Mouse (Mus musculus): ENCODE data around the gene Krt78.

Gene Krt78

DNA sequence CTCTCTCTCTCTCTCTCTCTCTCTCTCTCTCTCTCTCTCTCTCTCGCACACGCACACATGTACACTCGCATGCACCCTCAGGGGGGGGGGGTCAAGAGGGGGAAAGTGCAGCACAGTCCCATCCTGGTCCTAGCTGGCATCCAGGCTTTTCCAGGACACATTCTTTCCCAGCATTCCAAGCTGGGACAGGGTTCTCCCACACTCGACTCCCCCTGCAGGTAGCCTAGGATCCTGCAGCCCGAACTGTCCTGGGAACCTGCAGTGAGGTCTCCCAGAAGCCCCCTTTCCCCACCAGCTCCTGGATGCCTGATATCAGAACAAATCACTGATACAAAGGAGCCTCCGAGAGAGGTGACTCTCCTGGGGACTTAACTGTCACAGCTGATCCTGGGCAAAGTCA is 16.4 kb upstream of the Krt78 start:
- no peak for DNase-seq

- no peak for DNase-seq
Observed at GRCm38 (mm10) chr15:101966808-101967207, 12.7 kb upstream of the Krt78 start.

- DNase-seq: no peak
Observed at GRCm38 (mm10) chr15:101958891-101959290, 4.8 kb upstream of the Krt78 start.

DNA sequence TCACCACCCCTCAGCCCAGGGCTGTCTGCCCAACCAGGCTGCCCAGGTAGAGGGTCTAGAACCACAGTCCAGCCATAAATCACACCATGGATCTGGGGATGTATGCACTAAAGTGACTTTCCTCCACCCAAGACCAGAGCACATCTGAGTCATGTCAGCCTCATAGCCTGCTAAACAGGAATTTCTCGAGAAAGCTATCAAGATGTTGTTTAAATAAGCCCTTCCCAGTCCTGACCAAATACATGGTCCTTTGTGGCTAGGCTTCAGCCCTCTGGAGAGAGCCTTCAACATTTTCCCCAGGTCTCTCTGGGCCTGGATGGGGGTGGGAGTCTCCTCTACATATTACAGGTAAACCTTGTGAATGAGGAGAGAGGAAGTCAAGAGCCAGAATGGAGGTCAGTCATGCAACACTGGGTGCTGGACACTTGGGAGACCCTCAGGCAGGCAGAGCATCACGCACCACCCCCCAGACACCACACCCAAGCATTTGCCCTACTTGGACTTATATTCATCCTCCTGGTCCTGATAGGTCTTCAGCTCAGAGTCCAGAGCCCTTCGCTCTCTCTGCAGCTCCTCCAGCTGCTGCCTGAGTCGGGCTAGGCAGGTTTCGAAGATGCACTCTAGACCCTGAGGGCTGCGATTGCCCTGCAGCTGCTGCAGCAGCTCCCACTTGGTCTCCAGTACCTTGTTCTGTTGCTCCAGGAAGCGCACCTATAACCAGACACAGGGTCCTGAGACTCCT is 1.2 kb downstream of the Krt78 start:
- DNase-seq: no peak

- no peak for DNase-seq
Observed at GRCm38 (mm10) chr15:101945430-101945829, 8.7 kb downstream of the Krt78 start.

DNA sequence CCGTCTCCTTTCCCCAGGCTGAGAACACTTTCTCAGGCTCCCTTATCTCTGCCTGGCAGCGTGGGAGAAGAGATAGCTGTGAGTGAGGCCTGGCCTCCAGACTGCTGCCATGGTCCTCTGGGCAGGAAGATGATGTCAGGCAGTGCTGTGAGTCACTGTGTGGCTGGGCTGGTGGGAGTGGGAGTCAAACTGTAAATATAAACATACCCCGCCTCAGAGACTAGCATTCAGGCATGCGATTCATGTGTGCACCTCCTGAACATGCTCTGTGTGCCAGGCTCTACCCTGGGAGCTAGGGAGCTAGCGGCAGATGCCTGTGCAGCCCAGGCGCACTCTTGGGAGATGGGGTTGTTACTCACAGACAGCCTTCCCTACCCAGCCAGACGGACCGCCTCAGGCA is 12.1 kb downstream of the Krt78 start:
- peak; percentile 7 for DNase-seq

DNA sequence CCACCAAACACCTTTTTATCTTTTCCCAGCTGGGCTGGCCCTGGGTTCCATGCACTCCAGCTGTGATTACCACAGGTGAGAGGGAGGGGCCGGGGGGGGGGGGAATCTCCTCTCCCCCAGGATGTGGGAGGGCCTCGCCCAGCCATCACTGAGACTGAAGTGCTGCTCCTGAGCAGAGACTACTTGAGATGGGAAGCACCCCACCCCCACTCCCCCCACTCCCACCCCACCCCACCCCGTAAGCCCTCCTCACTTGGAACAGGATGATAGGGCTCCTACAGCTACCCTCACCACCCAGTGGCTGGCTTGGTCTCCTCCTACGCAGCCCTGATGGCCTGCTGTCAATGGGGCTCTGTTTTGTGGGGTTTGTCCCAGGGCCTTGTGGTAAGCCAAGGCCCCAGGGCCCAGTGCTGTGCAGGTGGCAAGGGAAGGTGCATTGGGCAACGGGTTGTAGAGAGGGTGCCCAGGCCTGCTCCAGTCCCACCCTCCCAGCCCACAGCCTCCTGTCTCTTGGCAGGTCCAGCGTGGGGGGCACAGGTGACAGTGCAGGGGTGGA is 13.7 kb downstream of the Krt78 start, which contains the start of gene Krt79:
TSS of gene Krt79 (minus strand) at position 51 of the 556 bp plus-strand sequence.
- DNase-seq: no peak

DNA sequence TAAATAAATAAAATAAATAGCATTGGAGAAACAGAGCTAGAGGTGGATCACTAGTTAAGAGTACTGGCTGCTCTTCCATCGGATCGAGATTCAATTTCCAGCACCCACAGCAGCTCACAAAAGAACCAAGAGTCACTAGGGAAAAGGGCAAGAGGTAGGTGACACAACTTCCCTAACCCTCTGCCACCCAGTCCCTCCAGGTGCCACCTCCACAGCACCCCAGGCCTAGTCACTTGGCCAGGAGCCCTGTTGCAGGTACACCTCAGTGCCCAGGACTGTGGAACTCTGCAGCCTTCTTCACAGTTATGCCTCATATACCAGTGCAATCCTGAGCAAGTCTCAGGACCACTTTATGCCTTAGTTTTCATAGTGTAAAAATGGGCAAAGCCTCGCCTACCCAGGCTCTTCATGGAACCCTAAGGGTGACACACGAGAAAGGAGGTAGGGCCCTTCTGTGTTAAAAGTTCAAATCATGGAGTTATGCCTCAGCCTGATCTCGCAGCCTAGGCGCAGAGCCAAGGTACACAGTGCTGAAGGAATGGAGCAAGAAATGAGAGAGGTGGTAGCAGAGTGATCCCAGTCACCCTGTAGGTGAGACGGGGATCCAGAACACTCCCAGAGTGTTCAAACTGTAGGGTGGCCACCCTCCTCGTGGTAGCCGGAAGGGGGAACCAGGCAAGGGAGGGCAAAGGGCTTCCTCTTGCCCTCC is 15.3 kb downstream of the Krt78 start:
- DNase-seq: no peak

DNA sequence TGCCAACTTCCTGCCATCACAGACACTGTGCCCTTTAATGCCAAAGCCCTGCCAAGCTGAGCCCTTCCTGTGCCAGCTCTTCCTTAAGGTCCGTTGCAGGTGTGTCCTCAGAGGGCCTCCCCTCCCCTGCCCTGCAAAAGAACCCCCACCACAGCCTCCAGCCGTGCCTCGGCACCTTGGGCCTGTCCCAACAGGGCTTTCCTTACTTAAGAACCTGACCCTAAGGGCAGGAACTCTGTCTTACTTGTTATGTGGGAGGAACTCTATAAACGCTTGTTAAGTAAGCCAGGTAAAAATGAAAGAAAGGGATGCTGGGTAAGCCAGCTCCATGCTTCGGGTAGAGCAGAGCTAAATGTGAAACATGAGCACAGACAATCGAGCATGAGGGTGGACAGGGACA is 21.1 kb downstream of the Krt78 start:
- no peak for DNase-seq

DNA sequence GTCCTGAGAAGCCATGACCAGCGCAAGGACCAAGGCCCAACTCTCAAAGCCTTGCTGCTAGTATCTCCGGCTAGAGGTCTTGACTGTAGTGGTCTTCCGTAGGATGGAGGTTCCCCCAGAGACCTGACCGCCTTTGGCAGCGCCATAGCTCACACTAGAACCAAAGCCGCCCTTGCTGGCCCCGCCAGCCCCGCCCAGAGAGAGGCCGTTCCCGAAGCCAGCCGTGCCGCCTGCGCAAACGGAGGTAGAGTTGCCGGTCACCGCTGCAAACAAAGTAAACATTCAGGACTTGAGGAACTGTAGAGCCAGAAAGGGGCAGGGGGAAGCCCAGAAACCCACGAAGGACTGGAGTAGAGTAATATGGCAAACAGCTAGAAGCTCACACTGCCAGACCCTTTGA is 24.4 kb downstream of the Krt78 start:
- DNase-seq: no peak

GRCm38 (mm10) chr15:101929087-101929486 is 25.0 kb downstream of the Krt78 start:
- no peak for DNase-seq

GRCm38 (mm10) chr15:101927340-101928080 is 26.6 kb downstream of the Krt78 start:
- DNase-seq: no peak

DNA sequence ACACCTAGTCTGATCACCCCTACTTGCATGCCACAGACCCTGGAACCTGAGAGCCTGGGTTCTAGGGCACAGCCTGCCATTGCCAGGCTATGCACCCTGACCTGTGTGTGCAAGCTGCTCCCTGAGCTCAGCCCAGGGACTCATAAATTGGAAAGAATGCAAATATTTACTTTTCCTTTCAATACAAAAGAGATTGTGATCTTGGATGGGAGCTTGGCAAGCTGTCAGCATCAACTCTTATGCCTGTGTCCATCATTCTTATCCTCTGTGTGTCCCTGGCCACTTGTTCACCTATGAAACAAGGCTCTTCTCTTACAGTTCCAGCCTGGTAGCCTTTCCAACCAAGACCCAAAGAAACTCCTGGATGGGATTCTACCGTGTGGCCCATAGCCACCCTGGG is 29.0 kb downstream of the Krt78 start:
- DNase-seq: no peak

DNA sequence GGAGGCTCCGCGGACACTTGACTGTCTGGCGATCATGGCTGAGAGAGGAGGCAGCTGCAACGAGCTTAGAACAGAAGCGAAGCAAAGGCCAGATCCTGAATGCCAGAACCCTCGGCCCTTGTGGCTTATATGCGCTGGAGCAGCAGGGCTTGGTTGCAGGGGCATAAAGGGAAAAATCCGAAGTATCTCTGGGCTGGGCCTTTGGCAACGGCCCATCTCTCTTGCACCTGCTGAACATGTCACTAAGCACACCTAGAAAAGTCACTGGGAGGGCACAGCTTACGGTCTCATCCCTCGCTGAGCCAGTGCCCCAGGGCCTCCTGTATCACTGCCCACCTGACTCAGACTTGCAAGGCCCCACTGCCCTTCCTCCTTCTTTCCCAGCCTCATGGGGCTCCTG is 29.5 kb downstream of the Krt78 start, which contains the start of gene Krt4:
TSS of gene Krt4 (minus strand) at position 101 of the 400 bp plus-strand sequence.
- DNase-seq: no peak

DNA sequence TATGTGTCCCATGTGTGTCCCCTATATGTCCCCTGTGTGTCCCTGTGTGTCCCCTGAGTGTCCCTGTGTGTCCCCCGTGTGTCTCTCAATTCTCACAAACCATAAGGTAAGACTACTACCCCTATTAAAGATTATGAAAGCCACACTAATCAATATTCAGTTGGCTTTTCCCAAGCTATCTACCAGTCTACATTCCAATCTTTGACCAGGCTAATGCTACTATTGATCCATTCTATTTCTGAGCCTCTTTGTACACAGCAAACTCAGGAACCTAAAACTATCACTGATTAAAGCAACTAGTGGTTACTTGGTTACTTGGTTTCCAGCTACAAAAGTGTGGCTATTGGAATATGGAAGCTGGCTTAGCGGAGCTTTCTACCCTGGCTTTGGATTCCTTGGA is 31.8 kb downstream of the Krt78 start:
- DNase-seq: no peak

- no peak for DNase-seq
Observed at GRCm38 (mm10) chr15:101916072-101916471, 38.0 kb downstream of the Krt78 start.

DNA sequence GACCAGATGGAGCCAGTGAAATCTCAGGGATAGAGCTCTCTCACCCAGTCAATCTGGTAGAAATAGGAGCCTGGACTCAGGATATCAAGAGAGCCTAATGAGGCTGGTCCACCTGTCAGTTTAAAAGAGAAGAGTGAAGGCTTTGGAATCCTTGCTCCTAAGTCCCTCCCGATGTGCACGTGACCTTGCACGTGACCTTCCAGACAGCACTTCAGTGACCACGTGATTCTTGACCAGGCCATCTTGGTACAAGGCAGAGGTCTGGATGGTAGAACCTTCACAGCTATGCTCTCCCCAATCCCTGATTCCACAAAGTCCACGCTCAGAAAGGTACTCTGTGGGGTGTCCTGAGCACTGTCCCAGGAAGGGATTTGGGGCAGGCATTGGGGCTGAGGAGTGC is 49.2 kb downstream of the Krt78 start:
- no peak for DNase-seq

DNA sequence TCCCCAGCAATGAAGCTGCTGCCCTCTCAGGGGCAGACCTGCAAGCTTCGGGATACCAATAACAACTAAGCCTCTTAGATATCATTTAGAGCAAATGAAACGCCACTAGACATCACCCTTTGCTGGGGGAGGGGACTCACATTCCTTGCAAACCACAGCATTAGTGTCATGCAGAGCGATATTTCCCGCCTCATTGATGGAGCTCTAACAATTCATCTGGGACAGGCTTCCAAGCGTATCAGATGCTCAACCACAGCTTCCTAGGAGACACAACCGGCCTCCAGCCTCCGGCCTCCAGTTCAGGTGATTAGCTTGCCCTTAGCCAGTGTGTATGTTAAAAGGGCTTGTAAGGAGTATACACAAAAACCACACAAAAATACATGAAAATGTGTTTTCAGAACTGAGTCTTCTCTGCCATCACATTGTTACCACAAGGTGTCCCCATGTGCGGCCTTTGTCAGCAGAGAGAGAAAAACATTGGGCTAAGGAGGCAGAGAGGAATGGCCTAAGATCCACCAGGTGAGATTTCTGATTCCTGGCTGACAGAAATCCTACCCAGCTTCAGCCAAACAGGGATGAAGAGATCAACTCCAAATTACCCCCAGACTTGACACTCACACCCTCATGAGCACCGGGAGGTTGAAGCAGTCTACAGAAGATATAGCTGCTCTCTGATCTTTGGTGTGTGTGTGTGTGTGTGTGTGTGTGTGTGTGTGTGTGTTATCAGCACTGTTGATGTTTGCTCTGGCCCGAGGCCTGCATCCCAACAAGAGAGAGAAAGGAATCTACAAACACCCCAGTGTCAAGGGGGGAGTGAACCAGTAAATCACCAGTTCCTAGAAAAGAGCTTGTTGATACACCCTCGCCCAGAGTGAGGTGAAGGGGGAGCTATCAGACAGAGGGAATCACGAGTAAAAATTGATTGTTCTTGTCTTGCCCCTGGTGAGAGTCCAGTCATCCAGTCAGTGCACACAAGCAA is 51.6 kb downstream of the Krt78 start:
- DNase-seq: no peak
